Mouse (Mus musculus): ENCODE results near the gene Rdh1.

Rdh1 gene

GRCm38 (mm10) chr10:127759181-127760110, at the start of gene Rdh1, which contains the start of gene Rdh16f1:
Gene Rdh1, plus strand, starts transcription at chr10:127759721.
Gene Rdh16f1, plus strand, starts transcription at chr10:127759787.
- DNase-seq = no peak

GRCm38 (mm10) chr10:127710331-127710730, 49.2 kb upstream of the Rdh1 start:
- DNase-seq = no peak

GRCm38 (mm10) chr10:127712736-127713135, 46.8 kb upstream of the Rdh1 start:
- DNase-seq = no peak

GRCm38 (mm10) chr10:127721671-127722418, 37.7 kb upstream of the Rdh1 start:
- DNase-seq = no peak

GRCm38 (mm10) chr10:127724178-127724577, 35.3 kb upstream of the Rdh1 start, which contains the start of gene Tac2:
Gene Tac2, plus strand, starts transcription at chr10:127724478.
- no peak for DNase-seq

- DNase-seq = no peak
Measured at GRCm38 (mm10) chr10:127725136-127725535, 34.4 kb upstream of the Rdh1 start.

- DNase-seq = no peak
Measured at GRCm38 (mm10) chr10:127728437-127728836, 31.1 kb upstream of the Rdh1 start.

GRCm38 (mm10) chr10:127730285-127730932, 29.1 kb upstream of the Rdh1 start:
- DNase-seq = no peak

GRCm38 (mm10) chr10:127730933-127731310, 28.6 kb upstream of the Rdh1 start:
- no peak for DNase-seq

GRCm38 (mm10) chr10:127731397-127731796, 28.1 kb upstream of the Rdh1 start:
- DNase-seq = no peak

GRCm38 (mm10) chr10:127734434-127734833, 25.1 kb upstream of the Rdh1 start:
- peak; percentile 33 for DNase-seq

GRCm38 (mm10) chr10:127736266-127736665, 23.3 kb upstream of the Rdh1 start:
- DNase-seq = no peak

- DNase-seq = no peak
Measured at GRCm38 (mm10) chr10:127736916-127737315, 22.6 kb upstream of the Rdh1 start.

- DNase-seq = no peak
Measured at GRCm38 (mm10) chr10:127737552-127737951, 22.0 kb upstream of the Rdh1 start.

GRCm38 (mm10) chr10:127738151-127738882, 21.2 kb upstream of the Rdh1 start:
- peak; percentile 82 for DNase-seq

- peak; percentile 81 for DNase-seq
Measured at GRCm38 (mm10) chr10:127739083-127739660, 20.3 kb upstream of the Rdh1 start, which contains the start of gene Zbtb39. Gene Zbtb39, plus strand, starts transcription at chr10:127739538.

- peak; percentile 49 for DNase-seq
Measured at GRCm38 (mm10) chr10:127739661-127740161, 19.8 kb upstream of the Rdh1 start.

- DNase-seq = peak; percentile 80
Measured at GRCm38 (mm10) chr10:127744661-127745060, 14.9 kb upstream of the Rdh1 start.

- DNase-seq = no peak
Measured at GRCm38 (mm10) chr10:127745886-127746285, 13.6 kb upstream of the Rdh1 start.

- peak; percentile 69 for DNase-seq
Measured at GRCm38 (mm10) chr10:127747254-127747653, 12.3 kb upstream of the Rdh1 start.

GRCm38 (mm10) chr10:127748847-127749612, 10.5 kb upstream of the Rdh1 start:
- peak; percentile 78 for DNase-seq

Measured in kidney, adult 9 months (tissue).